Mouse (Mus musculus) liver, adult 2 months (tissue): ENCODE measurements around the gene Dlx1. TPM values are rescaled to one million over a fixed set of nuclear protein-coding genes. Genes with fewer than 3 reads are reported as not detected.
A peak's percentile ranks its signal among the peaks of the same experiment; 100 is the strongest.

Experiments used
- DNase-seq: peaks from one replicate; pipeline ENCODE4 v3.0.0-alpha.2; 2011; ENCODE audit warnings: low read depth, low spot score; ENCODE audit errors: extremely low read depth
- H3K27ac ChIP-seq: fragments of 200-500 bp; replicated peaks from 2 replicates; pipeline ENCODE4 v1.5.1; 2012; ENCODE audit warnings: low read depth, mild to moderate bottlenecking, control low read depth, inconsistent platforms, low read length; ENCODE audit not compliant: insufficient read depth
- H3K27me3 ChIP-seq: fragments of 200-500 bp; 2 replicates; pipeline ENCODE4 v1.6.1; 2012; ENCODE audit warnings: mild to moderate bottlenecking, moderate library complexity, low read length, inconsistent platforms; ENCODE audit not compliant: control insufficient read depth, insufficient read depth
- H3K36me3 ChIP-seq: fragments of 200-500 bp; 2 replicates; pipeline ENCODE4 v1.6.1; 2012; ENCODE audit warnings: low read length, inconsistent platforms; ENCODE audit not compliant: control insufficient read depth, insufficient read depth
- H3K4me1 ChIP-seq: fragments of 200-500 bp; 2 replicates; pipeline ENCODE4 v1.6.1; 2011; ENCODE audit warnings: low read length; ENCODE audit not compliant: control insufficient read depth, insufficient read depth
- H3K4me3 ChIP-seq: fragments of 200-500 bp; 2 replicates; pipeline ENCODE4 v1.5.1; 2011; ENCODE audit warnings: low read depth, mild to moderate bottlenecking, control low read depth, low read length, moderate library complexity; ENCODE audit not compliant: insufficient read depth
- H3K79me2 ChIP-seq: fragments of 200-500 bp; 2 replicates; pipeline ENCODE4 v1.6.1; 2012; ENCODE audit warnings: inconsistent platforms, mild to moderate bottlenecking, low read length, moderate library complexity; ENCODE audit not compliant: control insufficient read depth, insufficient read depth
- H3K9ac ChIP-seq: fragments of 200-500 bp; 2 replicates; pipeline ENCODE4 v1.6.1; 2012; ENCODE audit warnings: low read depth, mild to moderate bottlenecking, control low read depth, inconsistent platforms, low read length
- CTCF ChIP-seq: fragments of 200-500 bp; IDR thresholded peaks from 2 replicates; pipeline ENCODE4 v1.5.1; 2011; ENCODE audit warnings: low read depth, low read length, control low read depth
- POLR2A ChIP-seq: fragments of 200-500 bp; IDR thresholded peaks from 2 replicates; pipeline ENCODE4 v1.6.1; 2011; ENCODE audit warnings: low read length, control low read depth; ENCODE audit not compliant: insufficient read depth; ENCODE audit errors: extremely low read depth
- WGBS: fragments of 180-500 bp; shearing (Covaris S2); methylation state at CpG from one replicate; pipeline ENCODE4 v1.1.7; 2018; 5-methylcytosine and 5-hydroxymethylcytosine counted together
- polyA plus RNA-seq: library from polyadenylated mRNA; depleted of rRNA; stranded (reverse); fragments of >200 nt; gene quantifications from 2 replicates; pipeline ENCODE4 v1.2.3, GENCODE M21; 2012
- total RNA-seq: library from RNA; depleted of rRNA; stranded (reverse); fragments of >200 nt; gene quantifications from 2 replicates; pipeline ENCODE4 v1.2.3, GENCODE M21; 2014

Dlx1 gene
- total and polyA plus RNA-seq, 2 experiments = not detected

DNA sequence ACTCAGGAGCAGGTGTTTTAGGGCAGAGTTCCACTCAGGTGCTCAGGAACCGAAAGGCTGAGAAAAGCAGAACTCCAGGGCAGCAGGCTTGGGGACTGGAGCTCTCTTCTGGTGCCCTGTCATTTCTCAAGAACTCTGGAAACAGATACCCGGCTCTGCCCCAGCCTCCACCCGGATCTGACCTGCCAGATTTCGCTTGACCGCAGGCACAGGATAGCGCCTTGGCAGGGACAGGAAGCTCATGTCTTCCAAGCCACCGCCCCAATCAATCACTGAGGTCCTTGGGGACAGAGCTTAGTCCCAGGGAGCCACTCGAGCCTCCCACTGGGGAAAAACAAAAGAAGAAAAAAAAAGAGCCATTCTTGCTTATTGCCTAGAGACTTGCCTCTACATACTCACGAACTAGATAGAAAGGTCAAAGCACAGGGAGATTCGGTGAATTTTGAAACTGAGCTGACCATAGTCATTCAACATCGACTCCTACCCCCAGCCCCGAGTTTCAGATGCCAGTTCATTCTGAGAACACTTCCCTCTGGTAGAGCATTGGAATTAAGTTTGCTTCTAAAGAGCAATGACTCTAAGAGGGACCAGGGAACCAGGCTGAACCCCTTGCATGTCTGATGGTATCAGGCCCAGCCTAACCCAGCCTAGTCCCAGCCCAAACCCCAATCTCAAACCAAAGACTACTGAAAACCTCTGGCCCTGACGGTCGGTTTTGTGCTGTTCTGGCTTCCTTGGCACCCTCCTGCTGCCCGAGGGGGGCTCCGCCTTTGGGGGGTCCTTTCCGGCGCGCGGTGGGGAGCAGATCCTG, 6.5 kb downstream of the Dlx1 start:
- Histone ChIP-seq H3K79me2 (no peaks in the 10 kb centered on the region), H3K36me3 (no peaks in the 10 kb centered on the region), H3K27me3 (peaks cover 51% of the 10 kb centered on the region), H3K4me3 (no peak overlapping the region), H3K9ac (no peak overlapping the region), H3K4me1 (0 out of 2 replicates have a peak, but pooled peaks cover 3% of the 10 kb centered on the region), H3K27ac (no peak overlapping the region)
- no peak for TF ChIP-seq CTCF
- no peak for TF ChIP-seq POLR2A
- WGBS = 2% methylated on average over 20 of the region's 20 CpGs
- peak; percentile 29 for DNase-seq

DNA sequence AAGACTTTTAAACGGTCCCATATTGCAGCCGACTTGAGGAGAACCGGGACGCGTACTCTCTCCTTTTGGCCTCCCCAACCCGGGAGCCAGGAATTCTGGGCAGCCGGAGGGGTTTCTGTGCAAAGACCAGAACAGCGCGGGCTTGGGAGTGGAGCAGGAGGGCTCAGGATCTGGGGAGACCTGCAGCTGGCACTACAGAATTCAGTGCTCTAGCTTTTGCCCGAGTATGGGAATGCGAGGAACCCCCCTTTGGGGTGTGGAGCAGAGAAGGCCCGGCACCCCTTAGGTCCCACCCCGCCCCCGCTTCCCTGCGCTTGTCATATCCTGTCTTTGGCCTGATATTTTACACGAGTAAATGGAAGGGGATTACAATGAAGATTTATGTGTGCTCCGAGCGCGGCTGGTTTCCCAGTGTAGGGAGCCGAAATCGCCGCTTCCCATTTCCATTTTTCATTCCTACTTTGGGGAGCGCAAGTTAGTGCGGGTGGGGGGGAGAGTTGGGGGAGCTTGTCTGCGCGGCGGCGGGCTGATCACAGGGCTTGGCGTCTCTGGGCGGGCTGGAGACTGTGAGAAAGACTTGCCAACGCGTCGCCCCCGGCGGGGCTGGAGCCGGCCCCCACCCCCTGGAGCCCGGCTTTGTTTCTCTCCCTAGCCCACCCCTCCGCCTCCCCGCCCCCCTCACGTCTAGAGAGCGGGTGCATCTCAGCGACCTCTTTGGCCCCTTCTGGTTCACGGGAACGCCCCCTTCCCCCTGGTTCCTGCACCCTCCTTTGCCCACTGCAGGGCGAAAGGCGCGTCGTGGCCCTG, 12.9 kb downstream of the Dlx1 start:
- DNase-seq = no peak
- no peak overlapping the region for H3K4me3 ChIP-seq
- no peak overlapping the region for H3K27ac ChIP-seq
- peaks cover 52% of the 10 kb centered on the region for H3K27me3 ChIP-seq
- no peak for TF ChIP-seq CTCF
- no peak for TF ChIP-seq POLR2A
- H3K79me2 ChIP-seq = no peaks in the 10 kb centered on the region
- H3K9ac ChIP-seq = no peak overlapping the region
- no peaks in the 10 kb centered on the region for H3K4me1 ChIP-seq
- no peaks in the 10 kb centered on the region for H3K36me3 ChIP-seq
- WGBS = 2% methylated on average over 46 of the region's 48 CpGs

DNA sequence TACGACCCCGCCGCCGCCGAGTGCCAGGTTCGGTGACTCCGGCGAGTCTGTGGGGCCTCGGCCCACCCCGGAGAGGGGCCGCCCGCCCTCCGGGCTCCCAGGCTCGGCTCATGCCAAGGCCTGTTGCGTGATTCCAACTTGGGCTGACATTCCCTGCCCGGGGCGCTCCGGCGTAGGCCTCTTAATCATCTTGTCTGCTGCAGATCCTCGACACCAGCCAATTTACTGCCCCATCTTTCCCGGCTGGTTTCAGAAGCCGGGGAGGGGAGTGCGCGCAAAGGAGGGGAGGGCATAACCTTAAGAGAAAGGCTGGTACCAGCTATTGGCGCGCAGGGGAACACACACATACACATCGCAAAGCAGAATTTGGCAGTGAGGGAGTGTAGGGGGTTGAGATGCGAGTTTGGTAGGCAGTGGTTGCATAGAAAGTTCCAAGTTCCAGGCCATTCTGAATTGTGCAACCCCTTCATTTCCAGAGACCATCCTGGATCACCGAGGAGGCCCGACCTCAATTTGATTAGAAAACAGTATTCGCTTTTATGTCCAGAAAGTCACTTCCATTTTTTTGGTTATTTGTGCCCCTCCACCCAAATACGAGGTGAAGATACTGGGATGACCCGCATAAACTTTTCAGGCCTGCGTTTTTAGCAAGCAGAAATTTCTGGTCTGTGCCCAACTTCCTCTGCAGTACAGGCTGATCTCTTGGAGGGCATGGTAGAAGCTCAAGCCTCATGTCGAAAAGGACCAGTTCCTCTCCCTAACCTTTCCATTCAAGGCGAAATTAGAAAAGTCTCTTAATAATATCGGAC, 13.7 kb downstream of the Dlx1 start:
- no peak for DNase-seq
- H3K9ac ChIP-seq = no peak overlapping the region
- H3K4me3 ChIP-seq = no peak overlapping the region
- H3K79me2 ChIP-seq = no peaks in the 10 kb centered on the region
- TF ChIP-seq POLR2A (no peak), CTCF (no peak)
- H3K4me1 ChIP-seq = no peaks in the 10 kb centered on the region; the same call in 1 of the 2 replicates
- H3K27ac ChIP-seq = no peak overlapping the region
- 7% methylated on average over 32 of the region's 37 CpGs for WGBS
- peaks cover 59% of the 10 kb centered on the region for H3K27me3 ChIP-seq
- H3K36me3 ChIP-seq = no peaks in the 10 kb centered on the region

DNA sequence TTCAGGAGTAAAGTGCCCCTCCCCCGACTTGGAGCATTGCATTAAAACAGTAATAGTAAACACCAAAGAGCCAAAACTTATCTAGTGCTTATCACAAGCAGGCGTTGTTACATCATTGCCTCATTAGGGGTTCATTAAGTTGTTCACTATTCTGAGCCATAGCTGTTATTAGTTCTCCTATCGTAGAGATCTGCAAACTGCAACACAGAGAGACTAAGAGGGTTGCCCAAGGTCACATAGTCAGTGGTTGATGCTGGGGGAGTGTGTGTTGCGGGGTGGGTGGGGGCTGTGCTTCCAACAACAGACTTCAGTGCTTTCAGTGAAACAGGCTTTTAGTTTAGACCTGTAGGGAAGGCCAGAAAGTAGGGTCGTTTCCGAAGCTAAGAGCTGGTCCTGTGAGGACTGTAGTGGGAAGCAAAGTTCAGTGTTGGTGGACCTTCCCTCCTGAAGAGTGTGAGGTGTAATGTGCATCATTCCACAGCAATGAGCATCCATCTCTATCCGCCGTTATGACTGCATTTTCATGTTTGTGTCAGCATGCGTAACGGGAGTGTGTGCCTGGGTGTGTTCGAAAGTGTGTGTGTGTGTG, 14.4 kb downstream of the Dlx1 start:
- H3K36me3 ChIP-seq = no peaks in the 10 kb centered on the region
- H3K4me3 ChIP-seq = no peak overlapping the region
- TF ChIP-seq POLR2A (no peak), CTCF (no peak)
- no peak for DNase-seq
- no peaks in the 10 kb centered on the region for H3K79me2 ChIP-seq
- H3K27me3 ChIP-seq = peaks cover 59% of the 10 kb centered on the region
- H3K4me1 ChIP-seq = no peaks in the 10 kb centered on the region; the same call in 1 of the 2 replicates
- WGBS = 12% methylated on average over 11 of the region's 11 CpGs
- no peak overlapping the region for H3K27ac ChIP-seq
- H3K9ac ChIP-seq = no peak overlapping the region

DNA sequence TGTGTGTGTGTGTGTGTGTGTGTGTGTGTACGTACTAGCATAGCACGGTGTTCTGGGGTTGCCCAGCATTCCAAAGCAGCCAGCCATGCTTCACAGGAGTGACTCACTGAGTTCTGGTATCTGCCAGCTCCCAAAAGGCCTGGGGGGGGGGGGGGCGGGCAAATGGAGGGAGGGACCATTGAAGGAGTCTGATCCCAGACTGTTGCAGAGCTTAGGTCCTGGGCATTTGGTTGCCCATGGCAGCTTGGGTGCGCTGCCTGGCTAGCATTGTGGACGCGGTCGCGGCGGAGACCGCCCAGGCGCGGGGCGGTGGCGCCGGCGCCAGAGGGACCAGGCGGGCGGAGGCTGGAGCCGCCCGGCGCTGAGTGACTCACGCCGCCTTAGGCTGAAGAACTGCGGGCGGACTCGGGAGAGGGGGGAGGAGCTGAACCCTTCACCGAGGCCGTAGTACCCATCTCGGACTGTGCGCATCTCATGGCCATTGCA, 14.9 kb downstream of the Dlx1 start:
- no peak for DNase-seq
- TF ChIP-seq CTCF = no peak
- no peak for TF ChIP-seq POLR2A
- no peak overlapping the region for H3K27ac ChIP-seq
- H3K9ac ChIP-seq = no peak overlapping the region
- H3K36me3 ChIP-seq = no peaks in the 10 kb centered on the region
- peaks cover 59% of the 10 kb centered on the region for H3K27me3 ChIP-seq
- no peak overlapping the region for H3K4me3 ChIP-seq
- 3% methylated on average over 29 of the region's 30 CpGs for WGBS
- H3K4me1 ChIP-seq = no peaks in the 10 kb centered on the region; the same call in 1 of the 2 replicates
- H3K79me2 ChIP-seq = no peaks in the 10 kb centered on the region
